Mouse (Mus musculus) gastrocnemius, postnatal 36 days (tissue): ENCODE measurements around the gene Plxnb1. TPM values are rescaled to one million over a fixed set of nuclear protein-coding genes. Genes with fewer than 3 reads are reported as not detected.

ENCODE experiments used
- DNase-seq, 2 experiments: peaks; one replicate each; pipeline ENCODE4 v3.0.0; 2022
- intact Hi-C: fragments of 180-260 bp; cut with DNase I; formaldehyde crosslinking; loops from one replicate; pipeline ENCODE4 v1.15.1; 2025
- long read RNA-seq, 2 experiments: library from polyadenylated mRNA; stranded (forward); transcript quantifications; one replicate each; pipeline ENCODE4 v2.0.0; 2021
- total RNA-seq, 2 experiments: library from RNA; stranded (reverse); gene quantifications; 2 replicates each; pipeline ENCODE4 v1.2.3; 2021

The Plxnb1 gene
- total RNA-seq = under 1 TPM; 0.64 to 0.99 TPM
- long read RNA-seq, experiment 1, partial matches to known transcripts = 0 of 1 reads
- long read RNA-seq, experiment 1, other reads (novel, unspliced or antisense) = 1 of 1 reads
- long read RNA-seq, experiment 2 = 0 reads

DNA sequence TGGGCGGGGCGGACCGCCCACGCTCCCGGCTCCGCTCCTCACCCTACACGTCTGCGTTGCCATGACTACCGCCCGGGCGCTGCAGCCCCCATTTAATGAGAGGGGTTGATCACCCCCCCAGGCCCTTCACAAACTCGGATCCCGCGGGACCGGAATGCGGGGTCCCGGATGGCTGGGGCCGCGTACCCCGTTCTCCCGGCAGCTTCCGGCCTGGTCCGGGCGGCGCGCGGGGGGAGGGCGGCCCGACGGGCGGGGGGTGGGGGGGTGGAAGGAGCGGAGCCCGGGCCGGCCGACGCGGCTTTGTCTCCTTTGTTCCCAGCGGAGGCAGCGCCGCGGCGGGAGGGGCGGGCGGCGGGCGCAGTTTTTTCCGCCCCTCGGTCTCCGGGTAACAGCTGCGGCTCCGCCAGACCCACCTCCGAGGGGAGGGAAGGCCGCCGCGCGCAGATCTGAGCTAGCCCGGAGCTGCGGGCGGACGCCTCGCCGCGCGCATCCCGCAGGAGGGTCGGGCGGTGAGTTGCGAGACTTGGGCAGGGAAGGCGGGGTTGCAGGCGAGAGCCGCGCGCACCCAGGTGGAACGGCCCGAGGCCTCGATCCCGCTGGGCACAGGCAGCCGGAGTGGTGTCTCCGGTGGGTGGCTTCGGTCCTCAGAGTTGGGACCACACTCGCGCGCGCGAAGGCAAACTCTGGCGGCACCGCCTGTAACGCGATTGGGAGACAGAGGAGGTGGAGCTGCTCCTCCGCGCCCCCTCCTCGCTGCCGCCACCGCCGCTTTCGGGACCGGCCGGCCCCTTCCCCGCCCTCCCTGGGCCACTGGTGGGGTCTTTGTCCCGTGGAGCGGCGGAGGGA is at the start of gene Plxnb1:
Gene Plxnb1, plus strand, starts transcription at position 253 of the 846 bp plus-strand sequence.
- intact Hi-C loops = no loop called here
- no peak for DNase-seq

DNA sequence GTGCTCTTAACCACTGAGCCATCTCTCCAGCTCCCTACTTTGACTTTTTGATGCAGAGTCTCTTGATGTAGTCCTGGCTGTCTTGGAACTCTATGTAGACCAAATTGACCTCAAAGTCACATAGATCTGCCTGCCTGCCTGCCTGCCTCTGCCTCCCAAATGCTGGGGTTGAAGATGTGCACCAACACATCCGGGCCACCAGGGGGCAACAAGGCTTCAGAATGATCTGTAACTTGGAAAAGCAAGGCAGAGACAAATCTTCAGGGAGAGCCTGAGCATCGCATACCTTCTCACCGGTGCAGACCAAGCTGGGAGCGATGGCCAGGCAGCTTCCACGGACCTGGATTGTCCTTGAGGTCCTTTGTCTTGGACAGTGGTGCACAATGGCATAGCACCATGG is 48.9 kb upstream of the Plxnb1 start:
- intact Hi-C loops = no loop called here
- peak in 1 of 2 experiments; percentile 47 for DNase-seq

DNA sequence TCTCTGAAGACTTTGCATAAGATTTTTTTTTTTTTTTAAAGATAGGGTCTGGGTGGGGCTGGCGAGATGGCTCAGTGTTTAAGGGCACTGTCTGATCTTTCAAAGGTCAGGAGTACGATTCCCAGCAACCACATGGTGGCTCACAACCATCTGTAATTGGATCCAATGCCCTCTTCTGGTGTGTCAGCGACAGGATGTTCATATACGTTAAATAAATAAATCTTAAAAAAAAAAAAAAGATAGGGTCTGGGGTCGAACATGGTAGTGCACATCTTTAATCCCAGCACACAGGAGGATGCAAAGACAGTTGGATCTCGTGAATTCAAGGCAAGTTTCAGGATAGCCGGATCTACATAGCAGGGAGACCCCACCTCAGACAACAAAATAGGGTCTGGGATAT is 45.9 kb upstream of the Plxnb1 start:
- no peak for DNase-seq
- intact Hi-C loops = no loop called here

DNA sequence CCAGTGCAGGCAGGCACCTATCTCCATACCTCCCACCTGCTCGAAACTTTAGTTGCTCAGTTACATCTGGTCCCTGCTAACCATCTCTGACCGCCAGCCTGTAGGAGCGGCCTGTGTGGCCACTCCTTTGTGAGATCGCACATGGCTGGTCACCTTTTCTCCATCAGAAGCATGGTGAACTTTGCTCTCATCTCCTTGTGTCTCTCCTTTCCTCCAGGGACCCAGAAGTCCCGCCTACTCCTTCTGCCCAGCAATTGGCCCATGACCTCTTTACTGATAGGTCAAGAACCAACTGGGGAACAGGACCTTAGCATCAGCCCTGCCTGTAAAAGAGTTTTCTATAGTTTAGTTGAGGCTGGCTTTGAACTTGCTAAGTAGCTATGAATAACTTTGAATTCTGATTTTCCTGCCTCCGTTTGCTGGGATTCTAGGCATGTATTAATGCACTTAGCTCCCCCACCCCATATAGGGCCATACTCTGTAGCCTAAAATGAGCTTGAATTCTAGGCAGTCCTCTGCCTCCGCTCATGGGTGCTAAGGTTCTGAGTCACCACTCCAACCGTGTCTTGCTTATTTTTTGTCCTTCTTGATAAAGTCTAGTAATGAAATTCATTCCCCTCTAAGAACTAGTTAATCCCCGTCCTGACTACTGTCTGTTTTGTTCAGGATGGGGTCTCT is 45.1 kb upstream of the Plxnb1 start:
- intact Hi-C loops = no loop called here
- DNase-seq = no peak

DNA sequence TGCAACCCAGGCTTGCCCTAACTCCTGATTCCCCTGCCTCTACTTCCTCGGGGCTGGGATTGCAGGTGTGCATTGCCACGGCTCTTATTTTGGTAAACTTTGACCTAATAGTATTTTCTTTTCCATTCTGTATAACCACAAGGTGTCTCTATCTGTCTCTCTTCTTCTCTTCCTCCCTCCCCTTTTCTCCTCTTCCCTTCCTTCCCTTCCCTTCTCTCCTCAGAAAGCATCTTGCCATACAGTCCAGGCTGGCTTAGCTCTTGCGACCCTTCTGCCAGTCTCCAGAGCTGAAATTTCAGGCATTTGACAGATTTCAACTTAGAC is 44.6 kb upstream of the Plxnb1 start:
- intact Hi-C loops = no loop called here
- DNase-seq = no peak

DNA sequence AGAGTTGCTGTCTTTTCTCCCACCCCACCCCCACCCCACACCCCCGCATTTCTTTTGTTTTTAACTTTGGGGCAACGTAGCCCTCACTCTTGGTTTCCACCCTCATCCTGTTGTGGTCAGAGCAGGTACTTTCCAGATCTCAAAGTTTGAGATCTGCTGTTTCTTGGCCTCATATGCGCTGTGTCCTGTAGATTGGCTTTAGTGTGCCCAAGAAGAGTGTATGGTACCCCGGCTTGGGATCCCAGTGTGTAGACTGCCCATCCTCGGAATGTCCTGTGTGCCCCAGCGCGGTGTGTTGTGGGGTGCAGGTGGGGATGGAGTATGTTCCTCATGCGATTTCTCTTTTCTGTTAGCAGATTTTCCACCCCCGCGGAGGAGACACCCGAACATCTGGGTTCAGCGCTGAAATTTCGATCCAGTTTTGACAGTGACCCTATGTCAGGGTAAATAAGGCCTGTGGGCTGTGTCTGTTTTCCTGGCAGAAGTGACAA is 44.1 kb upstream of the Plxnb1 start:
- intact Hi-C loops = no loop called here
- DNase-seq = no peak

DNA sequence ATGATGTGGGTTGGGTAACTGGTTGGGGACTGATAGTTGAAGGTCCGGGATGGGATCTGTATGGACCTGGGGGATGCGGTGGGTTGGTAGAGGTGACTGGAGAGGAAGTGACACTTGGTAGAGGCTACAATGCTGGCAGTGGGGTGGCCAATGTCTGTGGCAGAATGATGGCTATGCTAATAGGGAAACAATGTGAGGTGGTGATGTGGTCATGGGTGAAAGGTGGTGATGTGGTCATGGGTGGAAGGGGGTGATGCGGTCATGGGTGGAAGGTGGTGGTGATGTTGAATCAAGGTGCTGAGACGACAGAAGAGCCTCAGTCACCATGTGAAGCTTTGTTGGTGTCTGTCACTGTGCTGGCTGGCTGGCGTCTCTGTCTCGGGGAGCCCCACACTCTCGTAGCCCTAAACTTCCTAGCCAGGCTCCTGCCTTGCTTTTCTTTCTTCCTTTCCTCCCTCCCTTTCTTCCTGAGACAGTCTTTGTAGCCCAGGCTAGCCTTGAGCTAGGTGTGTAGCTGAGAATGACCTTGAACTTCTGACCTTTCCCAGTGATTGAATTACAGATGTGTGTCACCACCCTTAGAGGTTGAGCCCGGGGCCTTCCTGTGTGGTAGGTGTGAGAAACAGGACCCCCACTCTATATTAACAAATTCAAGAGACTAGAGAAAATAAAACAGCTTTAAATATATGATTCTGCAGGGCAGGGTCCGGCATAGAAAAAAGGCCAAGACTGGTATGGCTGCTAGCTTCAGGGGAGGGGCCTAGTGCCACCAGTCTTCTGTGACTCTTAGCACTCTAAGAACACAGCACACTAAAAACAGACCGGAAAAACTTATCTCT is 43.3 kb upstream of the Plxnb1 start:
- intact Hi-C loops = no loop called here
- no peak for DNase-seq

DNA sequence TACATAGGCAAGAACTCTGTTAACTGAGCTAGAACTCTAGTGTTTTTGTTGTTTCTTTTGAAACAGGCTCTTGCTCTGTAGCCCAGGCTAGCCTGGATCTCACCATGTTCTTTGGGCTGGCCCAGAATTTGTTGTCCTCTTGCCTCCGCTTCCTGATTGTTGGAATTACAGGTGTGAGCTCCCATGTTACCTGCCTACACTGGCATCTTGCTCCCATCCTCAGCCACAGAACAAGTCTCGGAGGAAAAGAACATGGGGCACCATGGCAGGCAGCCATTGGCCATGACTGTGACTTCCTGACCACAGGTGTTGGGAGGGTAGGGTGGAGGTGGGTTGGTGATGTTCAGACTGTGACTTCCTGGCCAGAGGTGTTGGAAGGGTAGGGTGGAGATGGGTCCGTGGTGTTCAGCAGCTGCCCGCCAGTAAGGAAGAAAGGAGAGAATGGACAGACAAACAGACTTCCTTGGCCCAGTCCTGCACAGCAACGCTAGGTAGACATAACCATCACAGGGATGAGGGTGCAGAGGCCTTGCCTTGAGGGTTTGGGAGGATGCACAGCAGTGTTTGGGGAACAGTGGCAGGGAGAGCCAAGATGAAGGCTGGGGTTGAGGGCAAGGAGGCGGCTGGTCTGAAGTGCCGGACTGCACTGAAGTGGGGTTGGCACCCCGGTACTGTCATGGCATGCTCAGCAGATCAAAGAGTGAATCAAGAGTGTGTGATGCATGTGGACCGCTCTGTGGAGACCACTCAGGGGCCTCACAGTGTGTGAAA is 42.5 kb upstream of the Plxnb1 start:
- DNase-seq = no peak
- intact Hi-C loops = no loop called here

DNA sequence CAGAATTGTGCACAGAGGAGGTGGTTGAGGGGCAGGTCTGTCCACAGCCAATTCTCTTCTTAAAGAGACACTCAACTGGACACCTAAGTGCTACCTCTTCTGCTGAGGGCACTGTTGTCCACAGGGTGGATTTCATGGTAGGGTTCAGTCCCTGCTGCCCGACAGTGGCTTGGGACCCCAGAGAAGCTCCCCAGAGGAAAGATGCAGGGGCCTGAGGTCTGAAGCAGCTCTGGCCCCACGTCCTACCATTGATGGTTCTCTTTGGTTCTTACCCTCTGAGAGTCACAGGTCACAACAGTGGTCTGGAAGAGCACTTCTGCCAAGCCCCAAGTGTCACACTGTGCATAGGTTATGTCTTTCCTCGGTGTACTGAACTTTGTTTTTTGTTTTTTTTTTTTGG is 41.8 kb upstream of the Plxnb1 start:
- intact Hi-C loops = no loop called here
- no peak for DNase-seq

DNA sequence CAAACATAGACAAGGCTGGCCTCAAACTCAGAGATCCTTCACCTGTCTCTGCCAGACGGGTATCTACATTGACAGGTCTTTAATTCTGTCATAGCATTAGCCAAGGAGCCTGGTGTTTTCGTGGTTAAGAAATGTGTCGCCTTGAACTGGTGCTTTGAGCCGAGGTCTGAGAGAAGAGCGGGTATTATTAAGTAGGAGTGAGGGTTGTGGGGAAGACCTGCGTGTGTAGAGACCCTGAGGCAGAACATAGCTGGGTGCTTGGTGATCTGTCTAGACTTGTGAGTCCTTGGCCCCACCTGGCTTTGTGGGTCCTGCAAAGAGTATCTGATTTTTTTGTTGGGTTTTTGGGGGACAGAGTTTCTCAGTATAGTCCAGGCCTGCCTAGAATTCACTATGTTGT is 41.3 kb upstream of the Plxnb1 start:
- no peak for DNase-seq
- intact Hi-C loops = no loop called here

DNA sequence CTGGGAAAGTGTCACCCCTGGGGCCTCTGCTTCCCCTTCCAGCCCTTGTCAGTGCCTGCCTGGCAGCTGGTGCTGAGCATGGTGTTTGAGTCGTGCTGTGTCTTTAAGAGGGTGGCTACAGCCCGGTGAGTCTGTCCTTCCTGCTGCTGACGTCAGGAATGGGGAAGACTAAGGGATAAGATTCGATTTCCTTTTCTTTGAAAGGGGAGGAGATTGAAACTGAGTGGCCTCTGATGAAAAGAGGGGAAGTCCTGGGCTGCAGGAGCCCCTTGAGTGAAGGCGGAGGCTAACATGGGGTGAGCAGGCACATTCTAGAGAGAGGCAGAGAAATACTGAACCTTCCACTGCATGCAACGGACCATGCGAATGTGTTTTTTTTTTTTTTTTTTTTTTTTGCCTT is 40.5 kb upstream of the Plxnb1 start:
- intact Hi-C loops = no loop called here
- no peak for DNase-seq

DNA sequence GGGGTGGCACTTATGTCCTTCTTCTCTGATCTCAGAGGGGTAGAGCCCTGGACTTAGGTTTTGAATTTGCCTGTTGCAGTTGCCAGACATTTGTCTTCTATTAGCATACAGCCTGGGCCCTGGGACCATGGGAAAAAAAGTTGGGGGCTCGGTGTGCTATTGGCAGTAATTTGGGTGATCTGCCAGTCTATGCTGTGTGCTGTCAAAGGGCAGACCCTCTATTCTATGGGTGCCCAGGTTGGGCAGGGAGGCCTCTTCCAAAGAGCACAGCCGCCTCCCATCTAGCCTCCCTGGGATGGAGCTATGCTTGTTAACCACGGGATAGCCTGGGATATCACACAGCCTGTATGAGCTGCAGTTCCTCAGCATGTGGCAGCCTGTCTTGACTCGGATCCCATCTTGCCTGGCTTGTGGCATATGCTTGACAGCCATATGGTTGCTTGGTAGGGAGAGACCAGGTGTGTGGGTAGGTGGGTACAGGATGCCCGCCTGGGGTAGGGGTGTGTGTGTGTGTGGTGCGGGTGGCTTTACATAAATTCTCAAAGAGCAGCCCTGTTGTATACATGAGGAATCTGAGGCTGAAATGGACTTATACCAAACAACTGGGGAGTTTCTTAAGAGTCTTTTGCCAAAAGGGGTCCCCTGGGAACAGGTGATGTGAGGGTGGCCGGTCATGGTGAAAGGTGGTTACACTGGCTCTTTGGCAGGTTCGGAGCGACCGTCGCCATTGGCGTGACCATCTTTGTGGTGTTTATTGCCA is 39.7 kb upstream of the Plxnb1 start:
- DNase-seq = no peak
- intact Hi-C loops = no loop called here

DNA sequence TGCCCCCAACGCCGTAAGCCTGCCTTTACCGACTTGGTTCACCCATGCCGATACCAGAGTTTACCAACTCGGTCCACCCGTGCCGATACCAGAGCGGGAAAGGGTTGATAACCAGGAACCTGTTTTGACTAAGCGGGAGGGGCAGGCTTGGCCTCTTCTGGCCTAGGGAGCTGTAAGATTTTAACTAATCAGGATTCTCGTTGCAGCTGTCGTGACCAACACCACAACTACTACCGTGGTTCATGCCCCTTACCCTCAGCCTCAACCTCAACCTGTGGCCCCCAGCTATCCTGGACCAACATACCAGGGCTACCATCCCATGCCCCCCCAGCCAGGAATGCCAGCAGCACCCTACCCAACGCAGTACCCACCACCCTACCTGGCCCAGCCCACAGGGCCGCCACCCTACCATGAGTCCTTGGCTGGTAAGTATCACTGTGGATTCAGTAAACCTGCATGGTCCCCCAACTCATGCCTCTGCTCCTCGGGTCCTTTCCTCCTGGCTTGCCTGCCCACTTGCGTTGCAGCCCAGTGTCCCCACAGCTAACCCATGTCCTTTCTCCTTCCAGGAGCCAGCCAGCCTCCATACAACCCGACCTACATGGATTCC is 39.0 kb upstream of the Plxnb1 start:
- DNase-seq = no peak
- intact Hi-C loops = no loop called here

DNA sequence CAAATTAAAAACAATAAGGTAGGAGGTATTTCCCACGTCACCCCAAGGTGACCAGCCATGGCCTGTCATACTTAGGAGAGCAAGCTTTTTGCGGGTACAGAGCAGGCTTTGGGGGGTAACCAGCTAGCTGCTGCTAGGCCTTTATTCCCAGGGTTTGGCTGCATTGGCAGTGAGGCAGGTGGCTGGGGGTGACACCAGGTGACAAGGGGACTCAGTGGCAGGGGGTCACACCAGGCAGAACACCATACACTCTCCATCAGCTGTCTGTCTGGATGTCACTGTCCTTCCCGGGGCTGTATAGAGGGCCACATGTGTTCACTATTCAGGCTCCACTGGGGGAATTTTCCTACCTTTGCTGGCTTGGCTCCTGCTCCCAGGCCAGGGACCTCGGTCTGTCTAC is 38.3 kb upstream of the Plxnb1 start:
- intact Hi-C loops = no loop called here
- DNase-seq = no peak

DNA sequence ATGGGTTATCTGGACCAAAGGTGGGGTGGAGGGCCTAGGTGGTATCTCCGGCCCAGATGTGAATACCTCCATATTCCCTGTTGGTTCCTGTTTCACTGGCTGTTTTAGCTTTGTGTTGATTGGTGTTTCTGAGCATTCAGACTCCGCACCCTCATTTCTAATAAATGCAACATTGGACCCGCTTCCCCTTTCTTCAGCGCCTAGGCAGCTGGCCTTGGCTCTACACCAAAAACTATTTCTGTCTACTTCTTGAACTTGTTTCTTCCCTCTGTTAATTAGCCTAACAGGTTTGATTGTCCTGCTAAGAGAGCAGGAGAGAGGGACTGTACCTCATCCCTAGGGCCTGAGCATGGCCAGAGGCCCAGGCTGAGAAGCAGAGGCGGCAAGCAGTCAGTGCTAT is 37.6 kb upstream of the Plxnb1 start:
- intact Hi-C loops = no loop called here
- no peak for DNase-seq

DNA sequence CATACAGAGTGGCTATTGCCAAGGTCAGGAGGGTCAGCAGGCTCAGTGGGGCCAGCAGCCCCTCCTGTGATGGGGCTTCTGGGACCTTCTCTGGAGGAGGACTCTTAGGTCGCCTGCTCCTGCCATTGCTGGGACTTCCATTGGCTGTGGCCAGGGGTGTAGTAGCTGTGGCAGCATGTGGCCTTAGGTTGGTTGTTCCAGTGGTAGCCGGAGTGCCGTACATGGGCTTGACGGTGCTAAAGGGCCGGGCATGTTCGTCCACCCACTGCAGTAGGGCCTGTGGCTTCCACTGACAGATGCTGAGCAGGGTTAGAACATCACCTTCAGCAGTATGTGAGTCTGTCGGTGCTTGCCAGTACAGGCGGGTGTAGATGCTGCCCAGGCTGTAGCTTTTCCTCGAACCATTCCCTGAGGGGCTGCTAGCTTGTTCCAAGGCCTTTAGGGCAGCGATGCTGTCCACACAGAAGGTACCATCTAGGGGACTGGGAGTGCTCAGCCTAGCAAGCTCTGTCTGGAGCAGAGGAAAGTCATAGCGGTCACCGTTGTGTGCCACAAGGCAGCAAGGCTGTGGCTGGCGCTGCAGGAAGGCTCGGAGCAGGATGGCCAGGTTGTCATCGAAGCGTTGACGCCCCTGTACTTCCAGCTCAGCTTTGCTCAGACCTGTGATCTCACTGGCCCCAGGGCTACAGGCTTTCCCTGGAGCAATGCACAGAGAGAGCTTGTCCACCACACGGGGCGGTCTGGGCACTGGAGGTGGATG is 37.0 kb upstream of the Plxnb1 start:
- DNase-seq = no peak
- intact Hi-C loops = no loop called here

DNA sequence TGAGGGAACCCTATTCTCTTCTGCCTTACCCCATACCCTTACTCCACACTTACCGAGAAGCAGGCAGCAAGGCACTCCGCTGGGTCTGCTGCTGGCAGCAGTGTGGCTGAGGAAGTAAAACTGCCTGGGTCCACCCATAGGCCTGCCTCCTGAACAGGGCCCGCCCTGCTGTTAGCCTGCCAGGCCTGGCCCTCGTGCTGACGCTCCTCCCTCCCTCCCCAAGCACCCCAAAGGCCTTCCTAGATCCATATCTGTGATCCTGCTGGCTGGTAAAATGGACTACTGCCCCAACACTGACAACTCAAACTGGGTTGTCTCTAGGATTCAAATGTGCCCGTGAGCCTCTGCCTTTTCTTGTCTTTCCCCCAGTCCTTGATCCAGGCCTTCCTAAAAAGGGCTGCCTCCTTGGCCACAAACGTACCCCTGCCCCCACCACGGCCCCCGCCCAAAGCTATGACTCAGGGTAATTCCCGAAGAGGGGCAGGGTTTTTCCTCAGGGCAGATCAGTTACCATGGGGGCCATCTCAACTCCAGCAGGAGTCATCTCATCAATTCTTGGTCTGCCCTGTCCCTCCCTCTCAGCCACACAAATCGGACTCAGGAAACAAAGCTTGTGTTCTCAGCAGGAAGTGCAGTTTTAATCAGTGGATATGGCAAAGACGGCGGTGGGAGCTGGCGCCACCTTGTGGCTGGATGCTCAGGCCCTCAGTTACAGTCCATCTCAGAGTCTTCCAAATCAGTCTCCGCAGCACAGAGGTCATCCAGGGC is 35.9 kb upstream of the Plxnb1 start, which contains the start of gene Trex1:
Gene Trex1, minus strand, starts transcription at position 599 of the 768 bp plus-strand sequence.
- intact Hi-C loops = loop anchor here (1.0 kb wide), 1 partner anchor 57 kb away; no protein-coding TSS in a partner anchor
- peak; percentile 91 for DNase-seq
